Mouse (Mus musculus): ENCODE data around the gene Calr3. TPM values are rescaled to one million over a fixed set of nuclear protein-coding genes. Genes with fewer than 3 reads are reported as not detected.

The Calr3 gene
- total and polyA plus RNA-seq, 3 experiments = 2.5 to 5.3 (median 2.8) TPM

DNA sequence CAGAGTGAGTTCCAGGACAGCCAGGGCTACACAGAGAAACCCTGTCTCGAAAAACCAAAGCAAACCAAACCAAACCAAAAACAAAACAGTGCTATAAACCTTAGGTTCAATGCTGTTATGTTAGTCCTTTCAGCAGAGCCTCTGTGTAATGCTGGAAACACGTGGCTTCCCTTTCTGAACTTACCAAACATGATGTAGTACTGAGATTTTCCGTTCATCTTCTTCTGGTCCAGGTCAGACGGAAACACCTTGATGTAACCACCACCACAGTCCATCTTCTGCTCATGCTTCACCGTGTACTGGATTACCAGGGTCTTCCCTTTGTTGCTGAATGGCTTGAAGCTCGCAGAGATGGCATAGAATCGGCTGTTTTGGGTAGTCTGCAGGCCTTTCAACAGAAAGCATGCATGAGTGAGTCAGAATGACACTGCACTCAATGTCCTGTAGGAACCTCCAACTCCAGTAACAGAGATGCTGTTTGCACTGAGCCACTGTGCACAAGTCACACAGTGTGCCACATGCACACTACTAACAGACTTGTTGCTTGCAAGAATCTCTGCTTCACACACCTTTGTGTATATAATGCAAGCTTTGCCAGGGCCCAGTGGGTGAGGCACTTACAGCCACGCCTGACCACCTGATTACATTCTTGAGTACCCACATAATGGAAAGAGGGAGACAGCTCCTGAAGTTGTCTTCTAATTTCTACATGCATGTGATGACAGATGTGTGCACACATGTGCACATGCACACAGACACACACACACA, 5.2 kb downstream of the Calr3 start:
- no peaks in the 10 kb centered on the region for H3K79me2 ChIP-seq (replicated peaks; ENCODE audit: control insufficient read depth, extremely low read depth, insufficient read depth, poor library complexity, severe bottlenecking)
- dilution Hi-C loops (cut with MboI; ENCODE audit: extremely low pct_ligation_motif_present, extremely low pct_unique_long_range_greater_than_20kb, low sequenced_read_pairs) = no loop called here
- no peak overlapping the region for H3K27ac ChIP-seq (ENCODE audit: insufficient read depth, low read depth)
- H3K9ac ChIP-seq (ENCODE audit: insufficient read depth, low read depth) = no peak overlapping the region
- in situ Hi-C loops (cut with MboI; ENCODE audit: low pct_ligation_motif_present, low pct_unique_long_range_greater_than_20kb, low sequenced_read_pairs) = no loop called here
- no peaks in the 10 kb centered on the region for H3K36me3 ChIP-seq (replicated peaks in 1 of 2; ENCODE audit: control insufficient read depth in 1 of 2, insufficient read depth in 1 of 2, low read length in 1 of 2)
- H3K4me3 ChIP-seq (replicated peaks in 1 of 3; ENCODE audit: low read depth in 2 of 3, low read length in 2 of 3, poor library complexity in 1 of 3) = no peak overlapping the region
- no peaks in the 10 kb centered on the region for H3K9me3 ChIP-seq (replicated peaks; ENCODE audit: low read length)
- peak; percentile 41 for DNase-seq (ENCODE audit: extremely low read depth)
- peak; percentile 62 for TF ChIP-seq EP300 (IDR thresholded peaks at IDR 0.05; ENCODE audit: low read length)
- TF ChIP-seq MYC (IDR thresholded peaks at IDR 0.05; ENCODE audit: low read depth, low read length) = peak; percentile 95
- TF ChIP-seq SIN3A (IDR thresholded peaks at IDR 0.05; ENCODE audit: low read length) = peak; percentile 26; the same call in 1 of the 2 replicates
- TF ChIP-seq MEF2A (IDR thresholded peaks at IDR 0.05; ENCODE audit: borderline replicate concordance, low read depth, low read length) = no peak; the same call in 1 of the 2 replicates
- peak; percentile 96 for TF ChIP-seq MAX (IDR thresholded peaks at IDR 0.05; ENCODE audit: low read length)
- no peak for TF ChIP-seq PAX5 (IDR thresholded peaks at IDR 0.05; ENCODE audit: low read length)
- peak; percentile 51 for TF ChIP-seq BHLHE40 (IDR thresholded peaks at IDR 0.05; ENCODE audit: low read depth, low read length)
- no peak for TF ChIP-seq ZNF384 (IDR thresholded peaks at IDR 0.05; ENCODE audit: low read depth, low read length)
- TF ChIP-seq ETS1 (conservative IDR thresholded peaks at IDR 0.05; ENCODE audit: low read depth, low read length) = no peak
- TF ChIP-seq MXI1 (IDR thresholded peaks at IDR 0.05; ENCODE audit: low read depth, low read length) = peak; percentile 80
- TF ChIP-seq CTCF (conservative IDR thresholded peaks at IDR 0.05 in 1 of 2, IDR thresholded peaks at IDR 0.05 in 1 of 2; ENCODE audit: low read depth in 2 of 2, low read length in 2 of 2) = no peak
- no peak for TF ChIP-seq NRF1 (IDR thresholded peaks at IDR 0.05; ENCODE audit: low read depth, low read length)
- TF ChIP-seq CHD1 (IDR thresholded peaks at IDR 0.05; ENCODE audit: low read depth, low read length) = no peak
- peaks cover 8 to 24% of the 10 kb centered on the region in 2 experiments for H3K4me1 ChIP-seq (ENCODE audit: control insufficient read depth in 1 of 2, insufficient read depth in 2 of 2)
- no peak overlapping the region for H3K4me2 ChIP-seq (ENCODE audit: insufficient read depth, low read depth, poor library complexity, severe bottlenecking)
- H3K27me3 ChIP-seq (replicated peaks) = no peaks in the 10 kb centered on the region

DNA sequence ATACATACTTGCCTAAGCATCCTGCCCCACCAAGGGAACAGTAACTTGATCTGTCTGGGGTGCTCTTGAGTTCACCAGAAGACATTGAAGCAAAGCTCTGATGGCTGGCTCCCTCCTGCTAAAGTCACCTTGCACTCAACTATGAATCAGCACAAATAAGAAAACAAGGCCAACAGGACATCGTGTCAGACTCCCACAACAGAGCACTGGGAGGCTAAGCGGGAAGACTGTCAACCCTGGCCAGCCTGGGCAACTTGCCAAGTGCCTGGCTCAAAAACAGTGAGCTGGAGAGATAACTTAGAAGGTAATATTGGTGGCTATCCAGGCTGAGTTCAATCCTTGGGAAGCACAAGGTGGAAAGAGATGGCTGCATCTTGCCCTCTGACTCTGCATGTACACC, 8.7 kb downstream of the Calr3 start:
- no peak for DNase-seq (ENCODE audit: extremely low read depth)
- in situ Hi-C loops (cut with MboI; ENCODE audit: low pct_ligation_motif_present, low pct_unique_long_range_greater_than_20kb, low sequenced_read_pairs) (no loop called here), dilution Hi-C loops (cut with MboI; ENCODE audit: extremely low pct_ligation_motif_present, extremely low pct_unique_long_range_greater_than_20kb, low sequenced_read_pairs) (no loop called here)
- Histone ChIP-seq H3K27ac (ENCODE audit: insufficient read depth, low read depth) (no peak overlapping the region), H3K79me2 (replicated peaks; ENCODE audit: control insufficient read depth, extremely low read depth, insufficient read depth, poor library complexity, severe bottlenecking) (no peaks in the 10 kb centered on the region), H3K9me3 (replicated peaks; ENCODE audit: low read length) (no peaks in the 10 kb centered on the region), H3K4me1 (ENCODE audit: control insufficient read depth in 1 of 2, insufficient read depth in 2 of 2) (peaks cover 4 to 15% of the 10 kb centered on the region in 2 experiments), H3K4me3 (replicated peaks in 1 of 3; ENCODE audit: low read depth in 2 of 3, low read length in 2 of 3, poor library complexity in 1 of 3) (no peak overlapping the region), H3K9ac (ENCODE audit: insufficient read depth, low read depth) (no peak overlapping the region), H3K36me3 (replicated peaks in 1 of 2; ENCODE audit: control insufficient read depth in 1 of 2, insufficient read depth in 1 of 2, low read length in 1 of 2) (no peaks in the 10 kb centered on the region), H3K27me3 (replicated peaks) (no peaks in the 10 kb centered on the region), H3K4me2 (ENCODE audit: insufficient read depth, low read depth, poor library complexity, severe bottlenecking) (no peak overlapping the region)
- TF ChIP-seq CHD2 (IDR thresholded peaks at IDR 0.05; ENCODE audit: low read length) (no peak), JUND (conservative IDR thresholded peaks at IDR 0.05; ENCODE audit: low read depth, low read length) (no peak)
